In the genomic region with DNA sequence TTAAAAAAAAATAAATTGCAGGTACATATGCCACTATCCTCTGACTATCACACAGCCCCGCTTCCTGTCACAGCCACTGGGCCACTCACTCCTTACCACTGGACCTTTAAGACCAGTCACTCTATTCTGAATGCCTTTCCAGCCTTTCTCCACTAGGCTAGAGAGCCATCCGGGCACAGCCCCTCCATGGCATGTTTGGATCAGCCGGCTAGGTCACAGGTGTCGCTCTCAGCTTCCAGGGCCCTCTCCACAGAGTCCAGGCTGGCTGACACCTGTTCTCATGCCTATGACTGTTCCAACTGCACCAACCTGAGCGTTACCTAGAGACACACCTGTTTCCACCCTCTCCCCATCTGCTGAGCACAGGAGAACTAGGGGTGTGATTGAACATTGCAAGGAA, we compare ENCODE assay signal across 11 mouse cellular contexts. TPM values are rescaled to one million over a fixed set of nuclear protein-coding genes. Genes with fewer than 3 reads are reported as not detected.
DNase-seq lines count a peak whose midpoint lies in the region; ATAC-seq and TF ChIP-seq lines count a peak whose summit lies in the region.
"Had no signal": no experiment of that assay in that cellular context is flagged by ENCODE, and none has a peak within 500 bp of the region (broad histone marks: within the 10 kb centered on the region; RNA-seq: fewer than 3 reads in every experiment).

No protein-coding gene starts in this region.

- no peak overlapping the region for H3K4me2 ChIP-seq in forebrain, embryonic 14.5 days (ENCODE audit: low read length)
- peak overlapping the region; percentile 68 for H3K4me2 ChIP-seq in intestine, postnatal 0 days (replicated peaks; ENCODE audit: low read depth)
- H3K4me2 ChIP-seq in liver, embryonic 13.5 days: peak overlapping the region; percentile 55

- 54% methylated on average over 5 of the region's 5 CpGs for WGBS in forebrain, embryonic 10.5 days
- WGBS in forebrain, embryonic 14.5 days: 47% methylated on average over 5 of the region's 5 CpGs
- 25% methylated on average over 5 of the region's 5 CpGs for WGBS in intestine, postnatal 0 days
- WGBS in liver, embryonic 13.5 days (ENCODE audit: insufficient replicate concordance): 57% methylated on average over 5 of the region's 5 CpGs

- H3K36me3 ChIP-seq in forebrain, embryonic 10.5 days (replicated peaks): peaks cover 41% of the 10 kb centered on the region
- peaks cover 30% of the 10 kb centered on the region for H3K36me3 ChIP-seq in forebrain, embryonic 14.5 days (ENCODE audit: control insufficient read depth, insufficient read depth, low read length)
- H3K36me3 ChIP-seq in E14TG2a.4 (ENCODE audit: insufficient read depth, low read length): peaks cover 44% of the 10 kb centered on the region
- peaks cover 10% of the 10 kb centered on the region; the same call in 1 of the 2 replicates for H3K36me3 ChIP-seq in intestine, postnatal 0 days (ENCODE audit: control insufficient read depth, insufficient read depth)
- peaks cover 30% of the 10 kb centered on the region for H3K36me3 ChIP-seq in liver, embryonic 13.5 days

- peak overlapping the region; percentile 42 for H3K4me3 ChIP-seq in forebrain, embryonic 10.5 days
- no peak overlapping the region for H3K4me3 ChIP-seq in forebrain, embryonic 14.5 days (ENCODE audit: low read depth, low read length)
- H3K4me3 ChIP-seq in E14TG2a.4 (replicated peaks; ENCODE audit: low read length): peak overlapping the region; percentile 75; the same call in 1 of the 2 replicates
- H3K4me3 ChIP-seq in intestine, postnatal 0 days (ENCODE audit: low read depth, low read length): peak overlapping the region; percentile 54
- H3K4me3 ChIP-seq in liver, embryonic 13.5 days (replicated peaks): peak overlapping the region; percentile 46; the same call in 1 of the 2 replicates
- H3K4me3 ChIP-seq: myocyte had no signal

- peaks cover 49% of the 10 kb centered on the region for H3K4me1 ChIP-seq in forebrain, embryonic 10.5 days
- H3K4me1 ChIP-seq in forebrain, embryonic 14.5 days (ENCODE audit: control insufficient read depth, insufficient read depth, low read length): no peaks in the 10 kb centered on the region
- H3K4me1 ChIP-seq in E14TG2a.4 (replicated peaks; ENCODE audit: low read depth, low read length): peaks cover 83% of the 10 kb centered on the region
- peaks cover 5% of the 10 kb centered on the region; the same call in 1 of the 2 replicates for H3K4me1 ChIP-seq in intestine, postnatal 0 days (replicated peaks; ENCODE audit: control insufficient read depth, insufficient read depth, low read length)
- peaks cover 56% of the 10 kb centered on the region for H3K4me1 ChIP-seq in liver, embryonic 13.5 days (replicated peaks)

- H3K27me3 ChIP-seq in forebrain, embryonic 10.5 days (ENCODE audit: poor library complexity, severe bottlenecking): peaks cover 32% of the 10 kb centered on the region
- H3K27me3 ChIP-seq in forebrain, embryonic 14.5 days (replicated peaks; ENCODE audit: control insufficient read depth, insufficient read depth, low read length): no peaks in the 10 kb centered on the region; the same call in 1 of the 2 replicates
- H3K27me3 ChIP-seq in E14TG2a.4 (ENCODE audit: insufficient read depth, low read length): peaks cover 2% of the 10 kb centered on the region; the same call in 1 of the 2 replicates
- H3K27me3 ChIP-seq in intestine, postnatal 0 days (replicated peaks; ENCODE audit: control insufficient read depth, insufficient read depth, low read length): no peaks in the 10 kb centered on the region
- no peaks in the 10 kb centered on the region; the same call in 1 of the 2 replicates for H3K27me3 ChIP-seq in liver, embryonic 13.5 days

- no peaks in the 10 kb centered on the region for H3K9me3 ChIP-seq in forebrain, embryonic 10.5 days
- H3K9me3 ChIP-seq in forebrain, embryonic 14.5 days (replicated peaks; ENCODE audit: control insufficient read depth, low read length): no peaks in the 10 kb centered on the region
- peaks cover 21% of the 10 kb centered on the region for H3K9me3 ChIP-seq in E14TG2a.4 (ENCODE audit: low read length)
- no peaks in the 10 kb centered on the region for H3K9me3 ChIP-seq in intestine, postnatal 0 days (ENCODE audit: control insufficient read depth)
- H3K9me3 ChIP-seq in liver, embryonic 13.5 days (replicated peaks): no peaks in the 10 kb centered on the region

- no peak for TF ChIP-seq CTCF in E14TG2a.4 (conservative IDR thresholded peaks at IDR 0.05; ENCODE audit: low read length)
- TF ChIP-seq CTCF in intestine, postnatal 0 days (IDR thresholded peaks at IDR 0.05; ENCODE audit: low read depth): peak; percentile 41

- no peak overlapping the region for H3K9ac ChIP-seq in forebrain, embryonic 14.5 days (ENCODE audit: low read length)
- peak overlapping the region; percentile 67; the same call in 1 of the 2 replicates for H3K9ac ChIP-seq in intestine, postnatal 0 days (ENCODE audit: low read depth, low read length)
- H3K9ac ChIP-seq in liver, embryonic 13.5 days: 0 out of 2 replicates have a peak overlapping the region, but pooled peaks have one; percentile 66

- ATAC-seq in forebrain, embryonic 14.5 days: no peak
- peak; percentile 20 for ATAC-seq in intestine, postnatal 0 days
- ATAC-seq in liver, embryonic 13.5 days (ENCODE audit: low read depth): no peak
- no peak for ATAC-seq in CD4-positive, CD25-positive, alpha-beta regulatory T cell, adult 4 months

- DNase-seq in forebrain, embryonic 10.5 days (ENCODE audit: extremely low spot score, low spot score): no peak
- DNase-seq in forebrain, embryonic 14.5 days (ENCODE audit: low spot score): no peak
- no peak for DNase-seq in liver, embryonic 13.5 days
- DNase-seq in frontal cortex, postnatal 10 days (ENCODE audit: low spot score in 2 of 2): no peak
- no peak for DNase-seq in frontal cortex, adult 2 months (ENCODE audit: extremely low spot score in 1 of 2, low spot score in 1 of 2)
- DNase-seq: adrenal gland, adult 2 months had no signal

- no peak overlapping the region for H3K27ac ChIP-seq in forebrain, embryonic 10.5 days
- no peak overlapping the region for H3K27ac ChIP-seq in forebrain, embryonic 14.5 days (ENCODE audit: low read depth, low read length)
- peak overlapping the region; percentile 84 for H3K27ac ChIP-seq in intestine, postnatal 0 days (ENCODE audit: low read depth, low read length)
- no peak overlapping the region for H3K27ac ChIP-seq in liver, embryonic 13.5 days

RNA-seq across cellular contexts. Expression of a gene that starts 1.3 kb away (rescaled TPM):
- 5.0 and 5.9 TPM in 2 replicates for polyA plus RNA-seq in forebrain, embryonic 10.5 days (2016; fragmentation: Nextera tagmentation; extraction: Ambion mirVana)
- 0.17 TPM in 1 of 2 replicates, not detected in the other for polyA plus RNA-seq in forebrain, embryonic 14.5 days (2014; fragmentation: Nextera tagmentation; extraction: Ambion mirVana)
- 63.0 and 64.4 TPM in 2 replicates for polyA plus RNA-seq in intestine, postnatal 0 days (2015; fragmentation: Nextera tagmentation; extraction: Ambion mirVana)
- polyA plus RNA-seq in liver, embryonic 13.5 days (2015; fragmentation: Nextera tagmentation; extraction: Ambion mirVana): 5.8 and 6.4 TPM in 2 replicates
- polyA plus RNA-seq in CD4-positive, CD25-positive, alpha-beta regulatory T cell, adult 4 months (2017; shearing (Covaris generic)): not detected
- polyA plus RNA-seq in frontal cortex, adult 2 months (2012; rRNA removed): 0.36 and 0.86 TPM in 2 replicates
- polyA plus RNA-seq: C2C12 had no signal

RNA-seq across cellular contexts. Expression of a gene that starts 16.3 kb away (rescaled TPM):
- 47.4 and 49.0 TPM in 2 replicates for polyA plus RNA-seq in forebrain, embryonic 10.5 days (2016; fragmentation: Nextera tagmentation; extraction: Ambion mirVana)
- polyA plus RNA-seq in forebrain, embryonic 14.5 days (2014; fragmentation: Nextera tagmentation; extraction: Ambion mirVana): 51.1 and 56.7 TPM in 2 replicates
- polyA plus RNA-seq in intestine, postnatal 0 days (2015; fragmentation: Nextera tagmentation; extraction: Ambion mirVana): 17.4 and 18.0 TPM in 2 replicates
- polyA plus RNA-seq in liver, embryonic 13.5 days (2015; fragmentation: Nextera tagmentation; extraction: Ambion mirVana): 20.5 and 22.7 TPM in 2 replicates
- 10 to 100 TPM; 39.8 to 41.9 TPM for polyA plus RNA-seq in CD4-positive, CD25-positive, alpha-beta regulatory T cell, adult 4 months (2017; shearing (Covaris generic))
- polyA plus RNA-seq in frontal cortex, adult 2 months (2012; rRNA removed): 37.3 and 39.1 TPM in 2 replicates

RNA-seq across cellular contexts. Expression of a gene that starts 17.9 kb away (rescaled TPM):
- 11.5 and 12.5 TPM in 2 replicates for polyA plus RNA-seq in forebrain, embryonic 10.5 days (2016; fragmentation: Nextera tagmentation; extraction: Ambion mirVana)
- polyA plus RNA-seq in forebrain, embryonic 14.5 days (2014; fragmentation: Nextera tagmentation; extraction: Ambion mirVana): 12.3 and 12.9 TPM in 2 replicates
- 6.3 and 6.6 TPM in 2 replicates for polyA plus RNA-seq in intestine, postnatal 0 days (2015; fragmentation: Nextera tagmentation; extraction: Ambion mirVana)
- 4.0 and 4.1 TPM in 2 replicates for polyA plus RNA-seq in liver, embryonic 13.5 days (2015; fragmentation: Nextera tagmentation; extraction: Ambion mirVana)
- 1 to 10 TPM; 2.5 to 4.3 TPM for polyA plus RNA-seq in CD4-positive, CD25-positive, alpha-beta regulatory T cell, adult 4 months (2017; shearing (Covaris generic))
- 14.0 and 15.0 TPM in 2 replicates for polyA plus RNA-seq in frontal cortex, adult 2 months (2012; rRNA removed)

RNA-seq across cellular contexts. Expression of a gene that starts 24.7 kb away (rescaled TPM):
- 130 and 140 TPM in 2 replicates for polyA plus RNA-seq in forebrain, embryonic 10.5 days (2016; fragmentation: Nextera tagmentation; extraction: Ambion mirVana)
- polyA plus RNA-seq in forebrain, embryonic 14.5 days (2014; fragmentation: Nextera tagmentation; extraction: Ambion mirVana): 108 and 131 TPM in 2 replicates
- 94.0 and 94.2 TPM in 2 replicates for polyA plus RNA-seq in intestine, postnatal 0 days (2015; fragmentation: Nextera tagmentation; extraction: Ambion mirVana)
- 64.4 and 70.0 TPM in 2 replicates for polyA plus RNA-seq in liver, embryonic 13.5 days (2015; fragmentation: Nextera tagmentation; extraction: Ambion mirVana)
- 100 to 1,000 TPM in 1 of 2 experiments, 10 to 100 TPM in 1; 59.0 to 108 TPM for polyA plus RNA-seq in CD4-positive, CD25-positive, alpha-beta regulatory T cell, adult 4 months (2017; shearing (Covaris generic))
- 50.4 and 51.0 TPM in 2 replicates for polyA plus RNA-seq in frontal cortex, adult 2 months (2012; rRNA removed)

RNA-seq across cellular contexts. Expression of a gene that starts 33.2 kb away (rescaled TPM):
- polyA plus RNA-seq in forebrain, embryonic 10.5 days (2016; fragmentation: Nextera tagmentation; extraction: Ambion mirVana): 32.2 and 41.4 TPM in 2 replicates
- polyA plus RNA-seq in forebrain, embryonic 14.5 days (2014; fragmentation: Nextera tagmentation; extraction: Ambion mirVana): 61.5 and 69.9 TPM in 2 replicates
- polyA plus RNA-seq in intestine, postnatal 0 days (2015; fragmentation: Nextera tagmentation; extraction: Ambion mirVana): 194 and 219 TPM in 2 replicates
- 86.9 and 89.1 TPM in 2 replicates for polyA plus RNA-seq in liver, embryonic 13.5 days (2015; fragmentation: Nextera tagmentation; extraction: Ambion mirVana)
- polyA plus RNA-seq in CD4-positive, CD25-positive, alpha-beta regulatory T cell, adult 4 months (2017; shearing (Covaris generic)): 10 to 100 TPM; 43.3 to 58.0 TPM
- polyA plus RNA-seq in frontal cortex, adult 2 months (2012; rRNA removed): 54.6 and 68.7 TPM in 2 replicates
